Mouse (Mus musculus): ENCODE measurements around the gene Sptbn4.

GRCm38 (mm10) chr7:27459640-27460039 is 12.2 kb upstream of the Sptbn4 start:
- TF ChIP-seq HCFC1 (IDR thresholded peaks at IDR 0.05; ENCODE audit: borderline replicate concordance, insufficient read depth, low read length) (no peak), ZNF384 (IDR thresholded peaks at IDR 0.05; ENCODE audit: low read depth, low read length) (no peak)

Data from ES-E14 (cell line).